In genomic region chr14:53132390-53132789, GRCm38 (mm10) we compare ENCODE assay signal across 7 mouse cellular contexts.
DNase-seq lines count a peak whose midpoint lies in the region; ATAC-seq and TF ChIP-seq lines count a peak whose summit lies in the region.
"Not testable (repeated sequence)": the region's sequence is repeated elsewhere in the genome, so short reads cannot be mapped to it uniquely, and the experiment has no call there.

No protein-coding gene starts in this region.

- not testable (repeated sequence) for H3K27me3 ChIP-seq in forebrain, postnatal 0 days (ENCODE audit: insufficient read depth, low read length); limb, embryonic 10.5 days (ENCODE audit: low read depth, poor library complexity, severe bottlenecking); midbrain, embryonic 14.5 days (ENCODE audit: control insufficient read depth, insufficient read depth, low read length); spleen, adult 2 months (ENCODE audit: control insufficient read depth, insufficient read depth, low read length)

- ATAC-seq in activated CD4-positive, CD25-positive, alpha-beta regulatory T cell, adult 4 months = peak; percentile 63
- ATAC-seq in forebrain, postnatal 0 days; midbrain, embryonic 14.5 days (ENCODE audit: low FRiP score, low TSS enrichment): not testable (repeated sequence)
- peak; percentile 51 for ATAC-seq in inflammation-experienced regulatory T-cells, adult 6 months

- not testable (repeated sequence) for TF ChIP-seq POLR2A in spleen, adult 2 months (IDR thresholded peaks at IDR 0.05; ENCODE audit: low read depth, low read length)

- H3K27ac ChIP-seq in forebrain, postnatal 0 days (ENCODE audit: low read depth, low read length); limb, embryonic 10.5 days; midbrain, embryonic 14.5 days (replicated peaks; ENCODE audit: low read depth, low read length); spleen, adult 2 months (ENCODE audit: insufficient read depth, low read length): not testable (repeated sequence)

- not testable (repeated sequence) for H3K36me3 ChIP-seq in forebrain, postnatal 0 days (ENCODE audit: insufficient read depth); limb, embryonic 10.5 days; midbrain, embryonic 14.5 days (ENCODE audit: control insufficient read depth, insufficient read depth, low read length); spleen, adult 2 months (ENCODE audit: control insufficient read depth, insufficient read depth, low read length)

- not testable (repeated sequence) for H3K4me2 ChIP-seq in forebrain, postnatal 0 days (ENCODE audit: low read depth); midbrain, embryonic 14.5 days (ENCODE audit: low read length)

- DNase-seq in cerebellum, postnatal 25 days = peak; percentile 6 to 49
- DNase-seq in forebrain, postnatal 0 days = peak; percentile 42
- peak; percentile 60 for DNase-seq in limb, embryonic 10.5 days (ENCODE audit: low spot score)
- DNase-seq in midbrain, embryonic 14.5 days = peak; percentile 74
- peak; percentile 9 to 14 for DNase-seq in spleen, adult 2 months (ENCODE audit: low read depth in 1 of 2, low spot score in 2 of 2)

- peak; percentile 73 for TF ChIP-seq CTCF in forebrain, postnatal 0 days (IDR thresholded peaks at IDR 0.05; ENCODE audit: low read depth)
- TF ChIP-seq CTCF in spleen, adult 2 months (IDR thresholded peaks at IDR 0.05; ENCODE audit: extremely low read depth, insufficient read depth, insufficient read length, insufficient replicate concordance) = peak; percentile 58; the same call in 1 of the 2 replicates

- 34% methylated on average over 6 of the region's 6 CpGs for WGBS in forebrain, postnatal 0 days
- WGBS in limb, embryonic 10.5 days = 31% methylated on average over 6 of the region's 6 CpGs
- 29% methylated on average over 6 of the region's 6 CpGs for WGBS in midbrain, embryonic 14.5 days
- 22% methylated on average over 6 of the region's 6 CpGs for WGBS in spleen, adult 2 months

- not testable (repeated sequence) for H3K4me3 ChIP-seq in forebrain, postnatal 0 days (ENCODE audit: low read depth, low read length); limb, embryonic 10.5 days; midbrain, embryonic 14.5 days (replicated peaks; ENCODE audit: low read depth, low read length); spleen, adult 2 months (ENCODE audit: extremely low read depth, insufficient read depth, insufficient read length)

- not testable (repeated sequence) for H3K9me3 ChIP-seq in forebrain, postnatal 0 days (ENCODE audit: low read length); limb, embryonic 10.5 days (replicated peaks); midbrain, embryonic 14.5 days (ENCODE audit: control insufficient read depth, low read length)

- not testable (repeated sequence) for H3K9ac ChIP-seq in forebrain, postnatal 0 days; midbrain, embryonic 14.5 days (replicated peaks; ENCODE audit: low read length)

- not testable (repeated sequence) for H3K4me1 ChIP-seq in forebrain, postnatal 0 days (ENCODE audit: insufficient read depth); limb, embryonic 10.5 days; midbrain, embryonic 14.5 days (ENCODE audit: control insufficient read depth, insufficient read depth, low read length); spleen, adult 2 months (ENCODE audit: control insufficient read depth, insufficient read depth, insufficient read length)

Comparison
In these comparisons a context has a peak if more than half of its experiments do, and no peak if none do; other contexts are left out.
1. DNase-seq: peak in every context shown above with its lines; median percentile 74 in midbrain, embryonic 14.5 days; 60 in limb, embryonic 10.5 days; 42 in forebrain, postnatal 0 days; 28 in cerebellum, postnatal 25 days; 12 in spleen, adult 2 months.